Mouse (Mus musculus) thymus, adult 2 months (tissue): Measurements from ENCODE around the gene Usp10.

Experiments
- CTCF ChIP-seq: fragments of 200-500 bp; IDR thresholded peaks from 2 replicates; pipeline ENCODE4 v1.5.1; 2012; ENCODE audit warnings: mild to moderate bottlenecking, control low read depth, low read length, moderate library complexity, borderline replicate concordance; ENCODE audit not compliant: control insufficient read depth, poor library complexity, insufficient read depth; ENCODE audit errors: extremely low read depth
- POLR2A ChIP-seq: fragments of 200-500 bp; IDR thresholded peaks from 2 replicates; pipeline ENCODE4 v1.6.1; 2012; ENCODE audit warnings: mild to moderate bottlenecking, low read length, control low read depth, moderate library complexity; ENCODE audit not compliant: control insufficient read depth, poor library complexity, insufficient read depth; ENCODE audit errors: extremely low read depth

- TF ChIP-seq CTCF (0 out of 2 replicates have a peak, but pooled peaks have one; percentile 34), POLR2A (peak; percentile 50; the same call in 1 of the 2 replicates)
Measured at GRCm38 (mm10) chr8:119992249-119992648, 82.1 kb downstream of the Usp10 start, which contains the start of gene Crispld2.
